Comparison of ENCODE assay signal across 16 mouse cellular contexts in the genomic region with DNA sequence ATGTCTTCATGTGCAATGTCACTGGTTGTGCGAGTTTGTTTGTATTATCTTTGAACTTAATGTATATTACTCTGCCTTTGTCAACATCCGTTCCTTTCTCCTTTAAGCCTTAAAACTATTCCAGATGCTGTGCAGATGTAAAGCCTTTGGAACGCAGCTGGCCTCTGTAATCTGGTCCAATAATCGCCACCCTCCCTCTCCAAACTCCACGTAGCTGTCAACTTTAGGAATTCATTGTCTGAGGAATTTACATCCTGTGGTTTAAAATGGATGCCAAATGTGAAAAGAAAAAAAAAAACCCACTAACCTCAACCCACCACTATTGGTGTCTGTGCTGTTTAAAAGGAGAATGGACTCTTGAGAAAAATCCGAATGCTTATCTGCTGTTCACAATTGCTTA.
DNase-seq lines count a peak whose midpoint lies in the region; ATAC-seq and TF ChIP-seq lines count a peak whose summit lies in the region.
"Had no signal": no experiment of that assay in that cellular context is flagged by ENCODE, and none has a peak within 500 bp of the region (broad histone marks: within the 10 kb centered on the region; RNA-seq: fewer than 3 reads in every experiment).

No protein-coding gene starts in this region.

- H3K4me2 ChIP-seq in limb, embryonic 11.5 days (ENCODE audit: low read depth, severe bottlenecking), result no peak overlapping the region
- H3K4me2 ChIP-seq in intestine, postnatal 0 days (replicated peaks; ENCODE audit: low read depth), result no peak overlapping the region
- no peak overlapping the region for H3K4me2 ChIP-seq in forebrain, embryonic 12.5 days
- H3K4me2 ChIP-seq: heart, embryonic 13.5 days; hindbrain, embryonic 12.5 days had no signal

- WGBS in embryonic facial prominence, embryonic 10.5 days, result 32% methylated on average over 6 of the region's 6 CpGs
- WGBS in limb, embryonic 11.5 days, result 7% methylated on average over 6 of the region's 6 CpGs
- WGBS in intestine, postnatal 0 days, result 49% methylated on average over 6 of the region's 6 CpGs
- 65% methylated on average over 6 of the region's 6 CpGs for WGBS in forebrain, embryonic 12.5 days

- no peak overlapping the region for H3K4me3 ChIP-seq in embryonic facial prominence, embryonic 10.5 days
- no peak overlapping the region for H3K4me3 ChIP-seq in limb, embryonic 11.5 days (ENCODE audit: low read depth, low read length)
- H3K4me3 ChIP-seq in intestine, postnatal 0 days (ENCODE audit: low read depth, low read length), result no peak overlapping the region
- no peak overlapping the region for H3K4me3 ChIP-seq in forebrain, embryonic 12.5 days (replicated peaks)
- H3K4me3 ChIP-seq: heart, embryonic 13.5 days; hindbrain, embryonic 12.5 days; layer of hippocampus, adult 2 months; megakaryocyte, embryonic 14.5 days had no signal

- no peak for TF ChIP-seq CTCF in intestine, postnatal 0 days (IDR thresholded peaks at IDR 0.05; ENCODE audit: low read depth)

- DNase-seq in embryo, embryonic 10 days (ENCODE audit: low spot score), result peak; percentile 65
- DNase-seq in embryo, embryonic 9.5 days (ENCODE audit: extremely low spot score), result no peak
- peak; percentile 9 for DNase-seq in 3134 (ENCODE audit: extremely low read depth, insufficient read length, low spot score)
- peak; percentile 63 for DNase-seq in embryonic facial prominence, embryonic 10.5 days (ENCODE audit: low spot score)
- DNase-seq in limb, embryonic 11.5 days (ENCODE audit: low spot score), result peak; percentile 55
- DNase-seq in layer of hippocampus, postnatal 14 days (ENCODE audit: low spot score in 2 of 2), result no peak
- DNase-seq: adrenal gland, postnatal 14 days; cerebellum, adult 9-11 months; kidney, adult 8-10 months; liver, postnatal 0 days had no signal

- H3K36me3 ChIP-seq in embryonic facial prominence, embryonic 10.5 days (replicated peaks), result no peaks in the 10 kb centered on the region
- H3K36me3 ChIP-seq in limb, embryonic 11.5 days (ENCODE audit: control insufficient read depth, insufficient read depth, low read length), result no peaks in the 10 kb centered on the region
- no peaks in the 10 kb centered on the region for H3K36me3 ChIP-seq in intestine, postnatal 0 days (ENCODE audit: control insufficient read depth, insufficient read depth)
- no peaks in the 10 kb centered on the region for H3K36me3 ChIP-seq in forebrain, embryonic 12.5 days (replicated peaks)
- H3K36me3 ChIP-seq: heart, embryonic 13.5 days; hindbrain, embryonic 12.5 days had no signal

- ATAC-seq in limb, embryonic 11.5 days (ENCODE audit: insufficient number of reproducible peaks, low FRiP score, low TSS enrichment, low read depth), result no peak
- ATAC-seq in intestine, postnatal 0 days, result no peak
- no peak for ATAC-seq in forebrain, embryonic 12.5 days (ENCODE audit: low FRiP score)
- ATAC-seq: liver, postnatal 0 days had no signal

- no peak overlapping the region for H3K9ac ChIP-seq in limb, embryonic 11.5 days (ENCODE audit: low read length)
- no peak overlapping the region for H3K9ac ChIP-seq in intestine, postnatal 0 days (ENCODE audit: low read depth, low read length)
- no peak overlapping the region for H3K9ac ChIP-seq in forebrain, embryonic 12.5 days
- H3K9ac ChIP-seq: heart, embryonic 13.5 days; hindbrain, embryonic 12.5 days; liver, postnatal 0 days had no signal

- peaks cover 18% of the 10 kb centered on the region for H3K4me1 ChIP-seq in embryonic facial prominence, embryonic 10.5 days
- H3K4me1 ChIP-seq in limb, embryonic 11.5 days (ENCODE audit: control insufficient read depth, insufficient read depth, low read length), result no peaks in the 10 kb centered on the region; the same call in 1 of the 2 replicates
- H3K4me1 ChIP-seq in intestine, postnatal 0 days (replicated peaks; ENCODE audit: control insufficient read depth, insufficient read depth, low read length), result no peaks in the 10 kb centered on the region
- 0 out of 2 replicates have a peak, but pooled peaks cover 5% of the 10 kb centered on the region for H3K4me1 ChIP-seq in forebrain, embryonic 12.5 days
- H3K4me1 ChIP-seq: hindbrain, embryonic 12.5 days; megakaryocyte, embryonic 14.5 days had no signal

- 0 out of 2 replicates have a peak overlapping the region, but pooled peaks have one; percentile 10 for H3K27ac ChIP-seq in embryonic facial prominence, embryonic 10.5 days (replicated peaks)
- H3K27ac ChIP-seq in limb, embryonic 11.5 days (replicated peaks; ENCODE audit: low read depth, low read length), result no peak overlapping the region
- H3K27ac ChIP-seq in intestine, postnatal 0 days (ENCODE audit: low read depth, low read length), result no peak overlapping the region
- no peak overlapping the region for H3K27ac ChIP-seq in forebrain, embryonic 12.5 days
- H3K27ac ChIP-seq: heart, embryonic 13.5 days; hindbrain, embryonic 12.5 days; layer of hippocampus, adult 2 months had no signal

- no peaks in the 10 kb centered on the region for H3K9me3 ChIP-seq in embryonic facial prominence, embryonic 10.5 days
- no peaks in the 10 kb centered on the region for H3K9me3 ChIP-seq in limb, embryonic 11.5 days (ENCODE audit: control insufficient read depth, low read length)
- no peaks in the 10 kb centered on the region for H3K9me3 ChIP-seq in intestine, postnatal 0 days (ENCODE audit: control insufficient read depth)
- no peaks in the 10 kb centered on the region for H3K9me3 ChIP-seq in forebrain, embryonic 12.5 days
- H3K9me3 ChIP-seq: heart, embryonic 13.5 days; hindbrain, embryonic 12.5 days; megakaryocyte, embryonic 14.5 days had no signal

- H3K27me3 ChIP-seq in embryonic facial prominence, embryonic 10.5 days (replicated peaks; ENCODE audit: low read depth, poor library complexity, severe bottlenecking), result no peaks in the 10 kb centered on the region
- no peaks in the 10 kb centered on the region for H3K27me3 ChIP-seq in limb, embryonic 11.5 days (ENCODE audit: control insufficient read depth, insufficient read depth, low read length)
- H3K27me3 ChIP-seq in intestine, postnatal 0 days (replicated peaks; ENCODE audit: control insufficient read depth, insufficient read depth, low read length), result no peaks in the 10 kb centered on the region
- no peaks in the 10 kb centered on the region for H3K27me3 ChIP-seq in forebrain, embryonic 12.5 days
- H3K27me3 ChIP-seq: heart, embryonic 13.5 days; hindbrain, embryonic 12.5 days; megakaryocyte, embryonic 14.5 days had no signal

Comparison
In these comparisons a context has a peak if more than half of its experiments do, and no peak if none do; other contexts are left out.
1. DNase-seq: peak in embryo, embryonic 10 days (single experiment), 3134 (single experiment), embryonic facial prominence, embryonic 10.5 days (single experiment) and limb, embryonic 11.5 days (single experiment); none in embryo, embryonic 9.5 days (single experiment) and layer of hippocampus, postnatal 14 days (0 of 2).